ENCODE assay signal across 8 mouse cellular contexts in genomic region chr9:21238004-21238732, GRCm38 (mm10). TPM values are rescaled to one million over a fixed set of nuclear protein-coding genes. Genes with fewer than 3 reads are reported as not detected.
A peak's percentile ranks its signal among the peaks of the same experiment; 100 is the strongest.
DNase-seq lines count a peak whose midpoint lies in the region; ATAC-seq and TF ChIP-seq lines count a peak whose summit lies in the region.

No protein-coding gene starts in this region.

- peak overlapping the region; percentile 89 to 90 for H3K4me3 ChIP-seq in ES-E14 (ENCODE audit: insufficient read depth in 1 of 2, low read depth in 1 of 2, low read length in 2 of 2, poor library complexity in 1 of 2, severe bottlenecking in 1 of 2)
- peak overlapping the region; percentile 99 for H3K4me3 ChIP-seq in erythroblast, embryonic 14.5 days (replicated peaks)
- H3K4me3 ChIP-seq in hindbrain, postnatal 0 days (ENCODE audit: low read length), result peak overlapping the region; percentile 52

- ATAC-seq in cerebellum, adult (ENCODE audit: insufficient number of reproducible peaks, low FRiP score, low TSS enrichment), result peak; percentile 23; the same call in 1 of the 2 replicates
- peak; percentile 1; the same call in 1 of the 2 replicates for ATAC-seq in hindbrain, postnatal 0 days

- TF ChIP-seq CTCF in hindbrain, postnatal 0 days (IDR thresholded peaks at IDR 0.05; ENCODE audit: low read depth), result no peak

- no peak for DNase-seq in cerebellum, adult 18-20 months
- DNase-seq in ES-E14 (ENCODE audit: low read depth, low spot score), result no peak
- peak; percentile 31 for DNase-seq in hindbrain, postnatal 0 days (ENCODE audit: low spot score)
- peak; percentile 27 for DNase-seq in lung, postnatal 10 days
- DNase-seq in urinary bladder, adult 18-20 months (ENCODE audit: low spot score in 2 of 2), result no peak
- no peak for DNase-seq in T-cell, adult 2 months (ENCODE audit: low spot score)

- H3K9ac ChIP-seq in ES-E14 (ENCODE audit: insufficient read depth, low read depth, low read length, poor library complexity, severe bottlenecking), result peak overlapping the region; percentile 91
- peak overlapping the region; percentile 72 for H3K9ac ChIP-seq in hindbrain, postnatal 0 days (replicated peaks; ENCODE audit: low read length)

- H3K27me3 ChIP-seq in erythroblast, embryonic 14.5 days (ENCODE audit: control insufficient read depth), result peaks cover 19% of the 10 kb centered on the region
- peaks cover 7% of the 10 kb centered on the region; the same call in 1 of the 2 replicates for H3K27me3 ChIP-seq in hindbrain, postnatal 0 days (ENCODE audit: insufficient read depth, low read length)

- in situ Hi-C loops in ES-E14 (cut with MboI; ENCODE audit: low sequenced_read_pairs in 2 of 2, unreplicated experiment in 2 of 2), result no loop called here

- WGBS in hindbrain, postnatal 0 days, result 2% methylated on average over 27 of the region's 31 CpGs

- peaks cover 5 to 15% of the 10 kb centered on the region in 2 experiments; a peak in 3 of 4 replicates for H3K4me1 ChIP-seq in ES-E14 (ENCODE audit: control insufficient read depth in 2 of 2, insufficient read depth in 2 of 2, low read length in 2 of 2, poor library complexity in 1 of 2)
- peaks cover 63% of the 10 kb centered on the region for H3K4me1 ChIP-seq in erythroblast, embryonic 14.5 days (ENCODE audit: control insufficient read depth)
- peaks cover 8% of the 10 kb centered on the region; the same call in 1 of the 2 replicates for H3K4me1 ChIP-seq in hindbrain, postnatal 0 days (ENCODE audit: insufficient read depth, low read length)

- peak overlapping the region; percentile 67 for H3K27ac ChIP-seq in ES-E14 (ENCODE audit: insufficient read depth, low read depth, low read length, poor library complexity, severe bottlenecking)
- H3K27ac ChIP-seq in hindbrain, postnatal 0 days, result peak overlapping the region; percentile 76

- H3K9me3 ChIP-seq in ES-E14 (ENCODE audit: control insufficient read depth, insufficient read depth, low read depth, low read length), result no peaks in the 10 kb centered on the region
- H3K9me3 ChIP-seq in erythroblast, embryonic 14.5 days (ENCODE audit: control insufficient read depth, low read length), result peaks cover 9% of the 10 kb centered on the region
- no peaks in the 10 kb centered on the region for H3K9me3 ChIP-seq in hindbrain, postnatal 0 days (ENCODE audit: low read length)

- peaks cover 14% of the 10 kb centered on the region; the same call in 1 of the 2 replicates for H3K36me3 ChIP-seq in ES-E14 (ENCODE audit: control insufficient read depth, insufficient read depth, low read length, poor library complexity, severe bottlenecking)
- peaks cover 43% of the 10 kb centered on the region for H3K36me3 ChIP-seq in erythroblast, embryonic 14.5 days (ENCODE audit: control insufficient read depth)
- peaks cover 8% of the 10 kb centered on the region; the same call in 1 of the 2 replicates for H3K36me3 ChIP-seq in hindbrain, postnatal 0 days (ENCODE audit: insufficient read depth, low read length)

- H3K4me2 ChIP-seq in hindbrain, postnatal 0 days (ENCODE audit: low read depth, low read length), result peak overlapping the region; percentile 69

TF ChIP-seq in ES-E14, 5 proteins besides CTCF, POLR2A, EP300 and RAD21:
- no peak for TF ChIP-seq ZNF384 (IDR thresholded peaks at IDR 0.05; ENCODE audit: low read depth, low read length)
- no peak for TF ChIP-seq MAFK (IDR thresholded peaks at IDR 0.05; ENCODE audit: insufficient read depth, low read depth, low read length)
- TF ChIP-seq ZC3H11A (IDR thresholded peaks at IDR 0.05; ENCODE audit: borderline replicate concordance, low read depth, low read length), result no peak
- TF ChIP-seq CHD2 (IDR thresholded peaks at IDR 0.05; ENCODE audit: low read depth, low read length), result no peak
- no peak for TF ChIP-seq HCFC1 (IDR thresholded peaks at IDR 0.05; ENCODE audit: borderline replicate concordance, insufficient read depth, low read length)

RNA-seq across cellular contexts. Expression of gene Keap1, which starts 1.0 kb away (rescaled TPM):
- total RNA-seq in ES-E14 (2012; rRNA removed), result 23.3 and 27.4 TPM in 2 replicates
- polyA plus RNA-seq in erythroblast, embryonic 14.5 days (2012), result 4.2 and 5.2 TPM in 2 replicates
- 74.9 and 98.9 TPM in 2 replicates for total RNA-seq in hindbrain, postnatal 0 days (2014; rRNA removed)
- 59.4 and 60.9 TPM in 2 replicates for polyA plus RNA-seq in hindbrain, postnatal 0 days (2015; fragmentation: Nextera tagmentation; extraction: Ambion mirVana)

RNA-seq across cellular contexts. Expression of gene S1pr5, which starts 10.1 kb away (rescaled TPM):
- total RNA-seq in ES-E14 (2012; rRNA removed), result 0.27 and 0.53 TPM in 2 replicates
- not detected in 2 replicates for polyA plus RNA-seq in erythroblast, embryonic 14.5 days (2012)
- total RNA-seq in hindbrain, postnatal 0 days (2014; rRNA removed), result 4.9 and 8.2 TPM in 2 replicates
- 2.9 and 3.1 TPM in 2 replicates for polyA plus RNA-seq in hindbrain, postnatal 0 days (2015; fragmentation: Nextera tagmentation; extraction: Ambion mirVana)

RNA-seq across cellular contexts. Expression of gene Atg4d, which starts 26.9 kb away (rescaled TPM):
- 23.8 and 32.7 TPM in 2 replicates for total RNA-seq in ES-E14 (2012; rRNA removed)
- polyA plus RNA-seq in erythroblast, embryonic 14.5 days (2012), result 25.4 and 30.2 TPM in 2 replicates
- total RNA-seq in hindbrain, postnatal 0 days (2014; rRNA removed), result 24.8 and 38.6 TPM in 2 replicates
- 32.1 and 35.5 TPM in 2 replicates for polyA plus RNA-seq in hindbrain, postnatal 0 days (2015; fragmentation: Nextera tagmentation; extraction: Ambion mirVana)

RNA-seq across cellular contexts. Expression of gene Kri1, which starts 49.6 kb away (rescaled TPM):
- total RNA-seq in ES-E14 (2012; rRNA removed), result 81.6 and 108 TPM in 2 replicates
- polyA plus RNA-seq in erythroblast, embryonic 14.5 days (2012), result 3.5 and 4.6 TPM in 2 replicates
- 14.8 and 15.3 TPM in 2 replicates for total RNA-seq in hindbrain, postnatal 0 days (2014; rRNA removed)
- polyA plus RNA-seq in hindbrain, postnatal 0 days (2015; fragmentation: Nextera tagmentation; extraction: Ambion mirVana), result 10.9 and 11.8 TPM in 2 replicates

RNA-seq across cellular contexts. Expression of gene Cdkn2d, which starts 53.0 kb away (rescaled TPM):
- total RNA-seq in ES-E14 (2012; rRNA removed), result 9.6 and 12.7 TPM in 2 replicates
- polyA plus RNA-seq in erythroblast, embryonic 14.5 days (2012), result 36.6 and 42.6 TPM in 2 replicates
- total RNA-seq in hindbrain, postnatal 0 days (2014; rRNA removed), result 115 and 123 TPM in 2 replicates
- 134 and 142 TPM in 2 replicates for polyA plus RNA-seq in hindbrain, postnatal 0 days (2015; fragmentation: Nextera tagmentation; extraction: Ambion mirVana)

Comparison
In these comparisons a context has a peak if more than half of its experiments do, and no peak if none do; other contexts are left out.
1. DNase-seq: peak in hindbrain, postnatal 0 days (single experiment) and lung, postnatal 10 days (single experiment); none in cerebellum, adult 18-20 months (0 of 2), ES-E14 (single experiment), urinary bladder, adult 18-20 months (0 of 2) and T-cell, adult 2 months (single experiment).
2. Peak in every context shown above with its lines, with median percentiles within 50 percentile points of each other: H3K4me3 ChIP-seq.